In the genomic region with DNA sequence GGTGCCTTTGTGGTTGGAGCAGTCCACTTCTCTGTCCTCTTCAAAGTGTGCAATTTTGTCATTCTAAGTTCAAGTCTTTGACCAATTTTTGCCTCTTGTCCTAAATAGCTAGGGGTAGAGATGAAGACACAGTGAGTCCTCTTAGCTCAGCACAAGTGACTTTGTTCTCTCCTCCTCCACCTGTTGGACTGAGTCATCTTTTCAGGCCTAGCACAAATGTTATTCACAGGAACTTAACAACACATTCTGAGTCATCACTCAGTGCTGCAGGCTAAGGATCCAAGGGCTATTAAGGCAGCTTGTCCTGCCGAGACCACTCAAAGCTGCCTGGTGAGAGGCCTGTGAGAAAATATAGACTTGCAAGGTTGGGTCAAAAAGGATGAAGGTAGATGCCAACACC, we compare ENCODE assay signal across 32 mouse cellular contexts.
DNase-seq lines count a peak whose midpoint lies in the region; TF ChIP-seq lines count a peak whose summit lies in the region.
"Had no signal": no experiment of that assay in that cellular context is flagged by ENCODE, and none has a peak within 500 bp of the region (broad histone marks: within the 10 kb centered on the region; RNA-seq: fewer than 3 reads in every experiment).

No protein-coding gene starts in this region.

- no peak overlapping the region for H3K4me3 ChIP-seq in myocyte
- no peak overlapping the region for H3K4me3 ChIP-seq in gastrocnemius, adult 2 months
- H3K4me3 ChIP-seq: embryonic facial prominence, embryonic 13.5 days; forebrain, embryonic 10.5 days; heart, embryonic 10.5 days; heart, embryonic 15.5 days; hindbrain, embryonic 12.5 days; intestine, embryonic 15.5 days; limb, embryonic 13.5 days; lung, embryonic 15.5 days; midbrain, embryonic 10.5 days; neural tube, embryonic 12.5 days had no signal

- TF ChIP-seq POLR2A in myocyte (IDR thresholded peaks at IDR 0.05; ENCODE audit: insufficient read length, low read depth): no peak

- DNase-seq in left cerebral cortex, adult 18-20 months (ENCODE audit: low spot score in 2 of 2): peak; percentile 21 to 22
- DNase-seq in left cerebral cortex, postnatal 14 days (ENCODE audit: low spot score in 2 of 2): no peak
- DNase-seq in 3T3-L1 (ENCODE audit: low read depth, low spot score) (peak; percentile 22), A20 (ENCODE audit: low read depth, low spot score) (peak; percentile 47)
- DNase-seq in gastrocnemius, adult 2 months: no peak
- no peak for DNase-seq in thymus, postnatal 25 days
- DNase-seq: adrenal gland, postnatal 25 days; cerebellum, adult 18-20 months; cerebellum, postnatal 10 days; gastrocnemius, postnatal 10 days; kidney, adult 8-10 months; kidney, postnatal 4 days; layer of hippocampus, postnatal 36 days; spleen, adult 18-20 months; thymus, adult 18-20 months; thymus, postnatal 36 days had no signal

- TF ChIP-seq CTCF in gastrocnemius, adult 2 months (IDR thresholded peaks at IDR 0.05): no peak

- no peak overlapping the region for H3ac ChIP-seq in myocyte (ENCODE audit: control insufficient read depth, insufficient read length)

- no peaks in the 10 kb centered on the region for H3K79me2 ChIP-seq in myocyte (ENCODE audit: control insufficient read depth, insufficient read depth)

- no peaks in the 10 kb centered on the region for H3K27me3 ChIP-seq in myocyte (ENCODE audit: control insufficient read depth, insufficient read depth, insufficient read length)
- H3K27me3 ChIP-seq: embryonic facial prominence, embryonic 13.5 days; heart, embryonic 15.5 days; hindbrain, embryonic 12.5 days; intestine, embryonic 15.5 days; limb, embryonic 13.5 days; lung, embryonic 15.5 days; neural tube, embryonic 12.5 days; Patski had no signal

- intact Hi-C loops in left cerebral cortex, postnatal 14 days (cut with DNase I): no loop called here
- intact Hi-C loops in gastrocnemius, adult 2 months (cut with DNase I): no loop called here

- no peaks in the 10 kb centered on the region for H3K36me3 ChIP-seq in myocyte (ENCODE audit: control insufficient read depth, insufficient read depth)
- H3K36me3 ChIP-seq: embryonic facial prominence, embryonic 13.5 days; forebrain, embryonic 10.5 days; G1E; heart, embryonic 10.5 days; heart, embryonic 15.5 days; hindbrain, embryonic 12.5 days; intestine, embryonic 15.5 days; limb, embryonic 13.5 days; lung, embryonic 15.5 days; midbrain, embryonic 10.5 days; neural tube, embryonic 12.5 days had no signal

- no peak overlapping the region for H3K27ac ChIP-seq in gastrocnemius, adult 2 months
- H3K27ac ChIP-seq: embryonic facial prominence, embryonic 13.5 days; forebrain, embryonic 10.5 days; heart, embryonic 10.5 days; heart, embryonic 15.5 days; hindbrain, embryonic 12.5 days; hindbrain, postnatal 0 days; intestine, embryonic 15.5 days; kidney, postnatal 0 days; limb, embryonic 13.5 days; lung, embryonic 15.5 days; midbrain, embryonic 10.5 days; neural tube, embryonic 12.5 days had no signal

- peak overlapping the region; percentile 30 for H3K4me2 ChIP-seq in myocyte (ENCODE audit: low read depth)
- H3K4me2 ChIP-seq: embryonic facial prominence, embryonic 13.5 days; heart, embryonic 15.5 days; hindbrain, embryonic 12.5 days; intestine, embryonic 15.5 days; limb, embryonic 13.5 days; liver, embryonic 11.5 days; lung, embryonic 15.5 days; neural tube, embryonic 12.5 days had no signal

TF ChIP-seq in myocyte, 11 proteins besides CTCF, POLR2A, EP300 and RAD21:
- TF ChIP-seq MYOD1 (IDR thresholded peaks at IDR 0.05; ENCODE audit: control insufficient read depth in 1 of 3, insufficient read length in 2 of 3, low read depth in 2 of 3): peak in 2 of 3 experiments; percentile 81 to 88
- TF ChIP-seq E2F4 (IDR thresholded peaks at IDR 0.05; ENCODE audit: insufficient read depth): no peak
- no peak for TF ChIP-seq POLR2AphosphoS2 (IDR thresholded peaks at IDR 0.05; ENCODE audit: insufficient read length, low read depth)
- no peak for TF ChIP-seq SRF (IDR thresholded peaks at IDR 0.05; ENCODE audit: control insufficient read depth, insufficient read length, low read depth)
- TF ChIP-seq TCF12 (IDR thresholded peaks at IDR 0.05; ENCODE audit: insufficient read depth, poor library complexity, severe bottlenecking): no peak
- peak in 1 of 3 experiments; percentile 9 for TF ChIP-seq MYOG (IDR thresholded peaks at IDR 0.05; ENCODE audit: control insufficient read depth in 1 of 3, insufficient read depth in 1 of 3, insufficient read length in 2 of 3, low read depth in 2 of 3)
- TF ChIP-seq TCF3 (IDR thresholded peaks at IDR 0.05; ENCODE audit: insufficient read length, low read depth): no peak
- TF ChIP-seq CEBPB (IDR thresholded peaks at IDR 0.05; ENCODE audit: insufficient read depth, poor library complexity, severe bottlenecking): no peak

Comparison
In these comparisons a context has a peak if more than half of its experiments do, and no peak if none do; other contexts are left out.
1. DNase-seq: peak in left cerebral cortex, adult 18-20 months (2 of 2), 3T3-L1 (single experiment) and A20 (single experiment); none in left cerebral cortex, postnatal 14 days (0 of 2), gastrocnemius, adult 2 months (single experiment) and thymus, postnatal 25 days (single experiment).